Mouse (Mus musculus): ENCODE measurements around the gene Ddx58.

DNA sequence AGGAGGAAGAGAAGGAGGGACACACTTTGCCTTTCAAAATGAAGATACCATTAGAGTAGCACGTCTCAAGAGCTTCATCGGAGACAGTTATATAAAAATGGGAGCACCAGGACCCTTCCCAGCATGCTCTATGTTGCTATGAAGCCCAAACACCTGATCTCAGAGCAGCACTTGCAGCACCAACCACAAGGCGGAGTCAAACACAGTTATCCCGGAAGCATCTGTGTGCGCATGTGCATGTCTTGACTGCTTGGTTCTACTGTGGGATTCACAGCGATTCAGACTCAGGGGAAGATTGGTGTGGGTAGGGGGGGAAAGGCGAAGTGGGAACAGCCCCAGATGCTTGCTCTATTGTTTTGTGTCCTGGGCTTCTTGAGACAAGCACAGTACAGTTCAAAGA, 21.2 kb downstream of the Ddx58 start:
- TF ChIP-seq CTCF (IDR thresholded peaks at IDR 0.05; ENCODE audit: borderline replicate concordance, control insufficient read depth, extremely low read depth, insufficient read depth, low read length, poor library complexity) (no peak; the same call in 1 of the 2 replicates), POLR2A (IDR thresholded peaks at IDR 0.05; ENCODE audit: control insufficient read depth, extremely low read depth, insufficient read depth, low read length, poor library complexity) (no peak)
